Mouse (Mus musculus) MEL (cell line): ENCODE measurements around the gene Fosl2. TPM values are rescaled to one million over a fixed set of nuclear protein-coding genes. Genes with fewer than 3 reads are reported as not detected.

Source experiments
- DNase-seq: peaks from one replicate; pipeline ENCODE4 v3.0.0; 2011; ENCODE audit warnings: low read depth, low spot score
- H3K27ac ChIP-seq: 2 replicates; pipeline ENCODE4 v1.5.1; 2012; ENCODE audit warnings: low read depth, mild to moderate bottlenecking, control low read depth, low read length, moderate library complexity; ENCODE audit not compliant: control insufficient read depth
- H3K27me3 ChIP-seq, 2 experiments: fragments of 150-350 bp in 1 of 2; sonication (generic) in 1 of 2; 2 replicates each; pipeline ENCODE4 v1.6.1; 2012; ENCODE audit warnings: low read length in 2 of 2, mild to moderate bottlenecking in 2 of 2, improper control_type of control experiment in 1 of 2, moderate library complexity in 1 of 2; ENCODE audit not compliant: insufficient read depth in 2 of 2, control insufficient read depth in 1 of 2
- H3K36me3 ChIP-seq, 2 experiments: 2 replicates each; pipeline ENCODE4 v1.6.1; 2012 to 2014; ENCODE audit warnings: low read length in 2 of 2, improper control_type of control experiment in 1 of 2, inconsistent platforms in 1 of 2, mild to moderate bottlenecking in 1 of 2; ENCODE audit not compliant: insufficient read depth in 2 of 2, control insufficient read depth in 1 of 2
- H3K4me1 ChIP-seq, 2 experiments: fragments of 150-350 bp in 1 of 2; sonication (generic) in 1 of 2; 2 replicates each; pipeline ENCODE4 v1.6.1; 2012; ENCODE audit warnings: low read length in 2 of 2, improper control_type of control experiment in 1 of 2, mild to moderate bottlenecking in 1 of 2; ENCODE audit not compliant: insufficient read depth in 2 of 2, control insufficient read depth in 1 of 2
- H3K4me3 ChIP-seq, 2 experiments: fragments of 150-350 bp in 1 of 2; sonication (generic) in 1 of 2; 2 replicates each; pipeline ENCODE4 v1.5.1; 2012; ENCODE audit warnings: low read depth in 2 of 2, low read length in 2 of 2, mild to moderate bottlenecking in 2 of 2, moderate library complexity in 2 of 2, control low read depth in 1 of 2, improper control_type of control experiment in 1 of 2; ENCODE audit not compliant: control insufficient read depth in 1 of 2, insufficient read depth in 1 of 2
- H3K79me2 ChIP-seq: 2 replicates; pipeline ENCODE4 v1.6.1; 2012; ENCODE audit warnings: mild to moderate bottlenecking, low read length, moderate library complexity; ENCODE audit not compliant: control insufficient read depth, poor library complexity, insufficient read depth
- H3K9ac ChIP-seq: 2 replicates; pipeline ENCODE4 v1.6.1; 2012; ENCODE audit warnings: low read depth, mild to moderate bottlenecking, control low read depth, low read length, moderate library complexity; ENCODE audit not compliant: control insufficient read depth, poor library complexity, severe bottlenecking
- H3K9me3 ChIP-seq: fragments of 150-350 bp; sonication (generic); replicated peaks from 2 replicates; pipeline ENCODE4 v1.6.1; 2012; ENCODE audit warnings: mild to moderate bottlenecking, low read length, improper control_type of control experiment, moderate library complexity; ENCODE audit not compliant: insufficient read depth
- CHD2 ChIP-seq: IDR thresholded peaks from 2 replicates; pipeline ENCODE4 v1.6.1; 2011; ENCODE audit warnings: low read length, improper control_type of control experiment
- CTCF ChIP-seq, 3 experiments: IDR thresholded peaks in 2 of 3; conservative IDR thresholded peaks in 1 of 3; 2 replicates each; pipeline ENCODE4 v1.5.1; 2011 to 2012; ENCODE audit warnings: low read length in 3 of 3, low read depth in 2 of 3, mild to moderate bottlenecking in 2 of 3, improper control_type of control experiment in 1 of 3, inconsistent platforms in 1 of 3, mixed read lengths in 1 of 3, moderate library complexity in 1 of 3; ENCODE audit not compliant: control insufficient read depth in 1 of 3, insufficient read depth in 1 of 3, poor library complexity in 1 of 3, severe bottlenecking in 1 of 3
- E2F4 ChIP-seq: IDR thresholded peaks from 2 replicates; pipeline ENCODE4 v1.6.1; 2011; ENCODE audit warnings: low read depth, low read length, improper control_type of control experiment, borderline replicate concordance
- EP300 ChIP-seq, 2 experiments: IDR thresholded peaks; 2 replicates each; pipeline ENCODE4 v1.6.1; 2011; ENCODE audit warnings: improper control_type of control experiment in 2 of 2, low read length in 2 of 2, low read depth in 1 of 2, mild to moderate bottlenecking in 1 of 2
- GABPA ChIP-seq: IDR thresholded peaks from 2 replicates; pipeline ENCODE4 v1.6.1; 2012; ENCODE audit warnings: low read depth, mild to moderate bottlenecking, inconsistent platforms, low read length, improper control_type of control experiment, moderate library complexity
- JUND ChIP-seq: IDR thresholded peaks from 2 replicates; pipeline ENCODE4 v1.6.1; 2011; ENCODE audit warnings: low read depth, mild to moderate bottlenecking, improper control_type of control experiment, low read length
- KAT2A ChIP-seq: conservative IDR thresholded peaks from 2 replicates; pipeline ENCODE4 v1.6.1; 2012; ENCODE audit warnings: low read depth, low read length, improper control_type of control experiment, inconsistent platforms
- MAFK ChIP-seq: IDR thresholded peaks from 2 replicates; pipeline ENCODE4 v1.6.1; 2011; ENCODE audit warnings: low read depth, mild to moderate bottlenecking, low read length, improper control_type of control experiment, borderline replicate concordance
- MAX ChIP-seq: IDR thresholded peaks from 2 replicates; pipeline ENCODE4 v1.6.1; 2011; ENCODE audit warnings: low read length, improper control_type of control experiment
- MEF2A ChIP-seq: IDR thresholded peaks from 2 replicates; pipeline ENCODE4 v1.6.1; 2014; ENCODE audit warnings: low read depth, mild to moderate bottlenecking, inconsistent platforms, low read length, improper control_type of control experiment; ENCODE audit not compliant: poor library complexity, insufficient replicate concordance, severe bottlenecking; ENCODE audit errors: extremely low read depth
- MXI1 ChIP-seq: IDR thresholded peaks from 2 replicates; pipeline ENCODE4 v1.6.1; 2011; ENCODE audit warnings: mild to moderate bottlenecking, low read depth, low read length, improper control_type of control experiment
- MYB ChIP-seq: IDR thresholded peaks from 2 replicates; pipeline ENCODE4 v1.6.1; 2011; ENCODE audit warnings: mild to moderate bottlenecking, low read depth, low read length, improper control_type of control experiment
- MYC ChIP-seq: IDR thresholded peaks from 2 replicates; pipeline ENCODE4 v1.6.1; 2011; ENCODE audit warnings: low read depth, mild to moderate bottlenecking, low read length, improper control_type of control experiment, moderate library complexity
- NELFE ChIP-seq: IDR thresholded peaks from 2 replicates; pipeline ENCODE4 v1.6.1; 2011; ENCODE audit warnings: low read depth, low read length, improper control_type of control experiment
- POLR2AphosphoS5 ChIP-seq: IDR thresholded peaks from 2 replicates; pipeline ENCODE4 v1.6.1; 2012; ENCODE audit warnings: low read depth, borderline replicate concordance, mild to moderate bottlenecking, inconsistent platforms, low read length, moderate library complexity, mixed read lengths
- RAD21 ChIP-seq: IDR thresholded peaks from 2 replicates; pipeline ENCODE4 v1.6.1; 2011; ENCODE audit warnings: mild to moderate bottlenecking, low read depth, low read length, improper control_type of control experiment
- RCOR1 ChIP-seq: IDR thresholded peaks from 2 replicates; pipeline ENCODE4 v1.6.1; 2012; ENCODE audit warnings: low read depth, mild to moderate bottlenecking, inconsistent platforms, low read length, improper control_type of control experiment
- SMC3 ChIP-seq: IDR thresholded peaks from 2 replicates; pipeline ENCODE4 v1.6.1; 2011; ENCODE audit warnings: low read depth, low read length, improper control_type of control experiment
- TBP ChIP-seq: IDR thresholded peaks from 2 replicates; pipeline ENCODE4 v1.8.0; 2011; ENCODE audit warnings: low read depth, low read length, improper control_type of control experiment
- TCF12 ChIP-seq: IDR thresholded peaks from 2 replicates; pipeline ENCODE4 v1.6.1; 2014; ENCODE audit warnings: low read depth, mild to moderate bottlenecking, inconsistent platforms, low read length, improper control_type of control experiment, moderate library complexity
- UBTF ChIP-seq: IDR thresholded peaks from 2 replicates; pipeline ENCODE4 v1.6.1; 2012; ENCODE audit warnings: low read depth, mild to moderate bottlenecking, inconsistent platforms, low read length, improper control_type of control experiment, moderate library complexity, borderline replicate concordance; ENCODE audit not compliant: insufficient read depth
- USF1 ChIP-seq: IDR thresholded peaks from 2 replicates; pipeline ENCODE4 v1.6.1; 2014; ENCODE audit warnings: low read depth, mild to moderate bottlenecking, inconsistent platforms, low read length, improper control_type of control experiment, moderate library complexity
- ZMIZ1 ChIP-seq: IDR thresholded peaks from 2 replicates; pipeline ENCODE4 v1.6.1; 2012; ENCODE audit warnings: low read depth, mild to moderate bottlenecking, inconsistent platforms, low read length, improper control_type of control experiment, moderate library complexity
- ZNF384 ChIP-seq: IDR thresholded peaks from 2 replicates; pipeline ENCODE4 v1.6.1; 2012; ENCODE audit warnings: low read depth, mild to moderate bottlenecking, inconsistent platforms, low read length, improper control_type of control experiment
- polyA plus RNA-seq, 2 experiments: library from polyadenylated mRNA; stranded (reverse) in 1 of 2; unstranded in 1 of 2; fragments of >175 nt in 1 of 2; fragments of >200 nt in 1 of 2; gene quantifications; 2 replicates each; pipeline versions ENCODE4 v1.2.1 to v1.2.4; 2012; ENCODE audit warnings: low replicate concordance in 2 of 2, low read depth in 1 of 2; ENCODE audit not compliant: insufficient read length in 2 of 2, insufficient read depth in 1 of 2, missing spikeins in 1 of 2
- total RNA-seq: library from RNA; depleted of rRNA; stranded (reverse); fragments of 300-350 nt; gene quantifications from 2 replicates; pipeline ENCODE4 v1.2.3, GENCODE M21; 2012

Gene Fosl2
- total and polyA plus RNA-seq, 3 experiments, result 3.3 to 22.1 (median 12.0) TPM

DNA sequence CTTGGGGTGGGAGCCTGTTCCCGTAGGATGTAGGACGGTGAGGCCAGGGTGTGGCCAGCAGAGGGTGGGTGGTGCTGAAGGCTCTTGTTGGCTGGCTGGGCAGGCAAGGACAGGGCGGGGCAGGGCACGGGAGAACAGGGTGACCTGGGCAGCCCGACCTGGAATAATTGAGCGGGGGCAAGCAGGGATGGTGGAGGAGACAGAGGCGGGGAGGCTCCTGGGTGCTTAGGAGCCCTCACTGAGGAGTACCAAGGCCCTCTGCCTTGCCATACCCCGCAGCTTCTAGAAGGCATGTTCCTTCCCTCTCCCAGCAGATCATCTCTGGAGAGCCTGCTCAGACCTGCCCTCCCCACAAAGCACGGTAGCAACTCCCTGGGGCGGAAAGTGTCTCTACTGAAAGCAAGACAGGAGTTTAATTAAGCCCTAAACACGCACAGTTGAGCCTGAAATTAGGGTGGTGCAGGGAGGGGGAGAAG, 14.7 kb upstream of the Fosl2 start:
- peaks cover 0 to 8% of the 10 kb centered on the region in 2 experiments; a peak in 1 of 4 replicates for H3K4me1 ChIP-seq
- DNase-seq, result no peak
- H3K27ac ChIP-seq, result no peak overlapping the region
- H3K9me3 ChIP-seq, result no peaks in the 10 kb centered on the region
- H3K79me2 ChIP-seq, result no peaks in the 10 kb centered on the region
- TF ChIP-seq NELFE (no peak), UBTF (no peak), ZNF384 (no peak), TCF12 (no peak), MYC (no peak), MAFK (no peak), RAD21 (no peak), MAX (no peak), MEF2A (no peak), EP300 (IDR thresholded peaks at IDR 0.05; ENCODE audit: low read depth in 1 of 2, low read length in 2 of 2) (no peak), JUND (no peak), KAT2A (no peak), ZMIZ1 (no peak), CHD2 (no peak), MYB (no peak), GABPA (no peak), MXI1 (no peak), CTCF (IDR thresholded peaks at IDR 0.05 in 2 of 3, conservative IDR thresholded peaks at IDR 0.05 in 1 of 3; ENCODE audit: control insufficient read depth in 1 of 3, insufficient read depth in 1 of 3, low read depth in 2 of 3, low read length in 3 of 3, poor library complexity in 1 of 3, severe bottlenecking in 1 of 3) (no peak)
- H3K27me3 ChIP-seq, result peaks cover 0 to 4% of the 10 kb centered on the region in 2 experiments; a peak in 3 of 4 replicates
- H3K4me3 ChIP-seq, result no peak overlapping the region
- H3K36me3 ChIP-seq, result no peaks in the 10 kb centered on the region
- no peak overlapping the region for H3K9ac ChIP-seq

DNA sequence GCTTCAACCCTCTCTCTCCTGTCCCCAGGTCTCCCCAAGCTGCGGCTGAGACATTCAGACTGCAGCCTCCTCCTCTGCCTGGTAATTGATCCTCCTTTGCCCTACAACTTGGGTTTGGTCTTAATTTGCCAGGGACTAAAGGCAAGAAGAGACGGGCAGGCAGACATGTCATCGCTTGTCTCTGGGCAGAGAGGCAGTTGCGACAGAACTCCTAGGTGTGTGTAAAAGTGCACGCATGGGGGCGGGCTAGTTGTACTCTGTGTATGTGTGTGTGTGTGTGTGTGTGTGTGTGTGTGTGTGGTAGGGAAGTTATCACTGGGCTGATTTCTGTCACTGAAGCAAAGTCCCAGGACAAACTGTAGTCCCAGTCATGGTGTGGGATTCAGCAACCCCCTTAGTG, 13.7 kb upstream of the Fosl2 start:
- DNase-seq, result no peak
- Histone ChIP-seq H3K36me3 (no peaks in the 10 kb centered on the region), H3K9me3 (no peaks in the 10 kb centered on the region), H3K9ac (no peak overlapping the region), H3K27ac (no peak overlapping the region), H3K27me3 (peaks cover 0 to 7% of the 10 kb centered on the region in 2 experiments; a peak in 3 of 4 replicates), H3K79me2 (no peaks in the 10 kb centered on the region), H3K4me3 (no peak overlapping the region), H3K4me1 (peaks cover 0 to 8% of the 10 kb centered on the region in 2 experiments; a peak in 1 of 4 replicates)
- TF ChIP-seq TBP (no peak), ZNF384 (no peak), MAX (no peak), USF1 (no peak), POLR2AphosphoS5 (no peak), SMC3 (no peak), RCOR1 (no peak), E2F4 (no peak)
